Mouse (Mus musculus) kidney, postnatal 4 days (tissue): ENCODE data around the gene Plppr1.

Source experiments
- DNase-seq, 2 experiments: peaks; one replicate each; pipeline ENCODE4 v3.0.0; 2021; ENCODE audit warnings: mixed read lengths in 2 of 2

Gene Plppr1

DNA sequence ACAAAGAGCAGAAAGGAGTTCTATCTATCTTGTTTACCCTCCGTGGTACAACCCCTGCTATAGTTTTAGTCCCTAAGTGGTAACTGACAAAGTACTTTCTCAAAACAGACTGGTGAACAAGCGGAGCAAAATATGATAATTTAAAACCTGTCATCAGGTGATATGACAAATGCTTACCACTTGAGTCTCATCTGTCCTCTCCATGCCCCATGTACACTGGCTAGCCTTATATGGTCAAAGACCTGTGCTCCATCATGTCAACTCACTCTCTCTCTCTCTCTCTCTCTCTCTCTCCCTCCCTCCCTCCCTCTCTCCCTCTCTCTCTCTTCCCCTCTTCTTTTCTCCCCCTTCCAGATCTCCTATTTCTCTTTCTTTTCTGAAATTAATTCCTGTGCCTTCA is 59.8 kb downstream of the Plppr1 start:
- no peak for DNase-seq

DNA sequence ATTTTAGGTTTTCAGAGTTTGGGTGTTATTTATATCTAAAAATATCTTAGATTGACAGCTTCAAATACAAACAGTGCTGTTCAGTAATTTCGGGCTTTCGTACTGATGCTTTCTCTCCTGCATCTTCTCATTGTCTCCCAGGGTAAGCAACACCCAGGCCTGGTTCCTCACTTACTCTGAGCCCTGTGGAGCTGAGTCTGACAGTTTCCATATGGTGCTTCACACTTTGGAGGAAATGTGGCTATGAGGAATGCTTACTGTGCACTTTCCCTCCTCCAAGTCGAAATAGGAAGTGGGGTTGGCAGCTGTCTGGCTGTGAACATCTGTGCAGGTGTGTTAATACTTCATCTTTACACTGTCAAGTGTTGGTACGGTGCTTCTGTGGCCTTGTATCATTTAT is 85.7 kb downstream of the Plppr1 start:
- no peak for DNase-seq

DNA sequence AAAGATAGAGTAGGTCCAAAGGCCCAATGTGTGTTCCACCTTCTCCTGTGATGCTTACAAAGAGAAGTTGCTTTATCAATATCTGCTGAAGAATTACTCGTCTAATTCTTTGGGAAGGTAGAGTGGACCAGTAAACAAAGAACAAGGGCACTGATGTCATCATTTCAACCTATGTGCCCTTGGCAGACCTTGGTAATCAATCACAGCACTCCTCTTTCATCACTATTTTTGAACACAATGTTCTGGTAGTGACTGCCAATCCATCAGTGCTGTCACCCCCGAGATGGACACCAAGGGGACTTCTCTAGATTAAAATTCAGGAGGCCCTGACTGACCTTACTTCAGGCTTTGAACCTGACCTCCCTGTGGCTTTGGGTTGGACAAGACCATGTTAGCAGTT is 89.7 kb downstream of the Plppr1 start:
- DNase-seq, result no peak

DNA sequence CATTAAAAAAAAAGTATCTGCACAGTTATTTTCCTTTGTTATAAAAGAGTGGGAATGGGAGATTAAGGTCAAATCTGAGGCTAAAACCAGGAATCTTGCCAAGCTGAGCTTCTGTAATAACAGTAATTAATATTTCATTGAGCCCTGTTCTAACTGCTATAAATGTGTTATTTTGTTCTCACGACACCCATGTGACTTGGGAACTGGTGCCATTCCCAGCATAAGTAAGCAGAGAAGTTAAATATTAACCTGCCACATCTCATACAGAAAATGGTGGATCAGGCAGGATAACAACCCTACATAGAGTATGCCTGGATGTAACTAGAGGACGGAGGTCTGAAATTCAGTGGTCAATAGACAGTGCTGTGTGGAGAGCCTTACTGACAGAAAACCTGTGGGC is 90.2 kb downstream of the Plppr1 start:
- no peak for DNase-seq

DNA sequence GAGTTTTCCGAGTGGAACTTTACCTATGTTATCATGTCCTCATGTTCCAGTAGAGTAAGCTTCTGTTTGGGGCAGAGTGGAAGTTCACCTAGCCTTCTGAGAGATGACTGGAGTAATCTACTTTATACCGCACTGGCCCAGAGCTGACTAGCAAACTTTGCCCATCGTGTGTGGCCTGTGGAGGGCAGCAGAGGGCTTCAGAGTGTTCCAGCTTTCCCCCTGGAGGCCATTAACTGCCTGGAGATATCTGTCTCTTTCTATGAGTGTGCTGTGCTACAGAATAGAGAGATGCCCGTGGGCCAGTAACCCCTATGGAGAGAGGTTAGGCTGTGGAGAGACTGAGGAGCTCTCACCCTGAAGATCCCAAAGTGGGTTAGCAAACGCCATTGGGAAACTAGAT is 94.8 kb downstream of the Plppr1 start:
- DNase-seq, result peak; percentile 72 to 77

DNA sequence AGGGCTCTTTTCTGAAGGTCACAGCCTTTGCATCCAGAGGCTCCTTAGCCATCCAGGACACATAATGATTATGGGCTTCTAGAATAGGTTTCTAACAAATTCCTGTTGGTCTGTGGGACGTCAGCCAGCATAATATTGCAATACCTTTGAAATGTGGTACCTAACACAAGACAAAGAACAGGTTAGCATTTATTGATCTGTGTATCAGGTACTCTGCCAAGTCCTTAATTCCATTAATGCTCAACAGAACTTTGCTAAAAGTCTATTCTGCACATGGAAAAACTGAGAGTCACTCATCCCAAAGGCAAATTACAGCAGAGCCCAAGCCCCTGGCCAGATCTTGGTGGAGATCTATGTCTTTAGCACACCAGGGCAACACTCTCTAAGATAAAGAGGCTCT is 97.7 kb downstream of the Plppr1 start:
- no peak for DNase-seq

GRCm38 (mm10) chr4:49163285-49163684 is 104.2 kb downstream of the Plppr1 start:
- no peak for DNase-seq

GRCm38 (mm10) chr4:49166391-49166790 is 107.3 kb downstream of the Plppr1 start:
- no peak for DNase-seq

DNA sequence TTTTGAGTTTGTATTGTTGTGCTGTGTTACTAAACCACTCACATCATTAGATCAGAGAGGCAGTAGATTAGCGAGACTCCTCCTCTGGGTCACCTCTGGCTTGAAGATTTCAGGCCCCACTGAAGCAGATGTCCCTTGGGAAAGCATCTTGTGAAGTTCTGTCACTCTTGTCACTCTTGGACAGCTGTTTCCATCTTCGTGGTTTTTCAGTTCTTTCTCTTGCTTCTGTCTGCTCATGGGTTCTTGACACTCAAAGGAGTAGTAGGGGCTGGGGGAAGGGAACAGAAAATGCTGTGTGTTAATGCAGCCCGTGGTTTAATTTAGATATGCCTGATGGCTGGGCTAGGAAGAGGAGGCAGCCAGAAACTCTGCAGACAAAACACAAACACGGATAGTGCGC is 108.0 kb downstream of the Plppr1 start:
- DNase-seq, result no peak

DNA sequence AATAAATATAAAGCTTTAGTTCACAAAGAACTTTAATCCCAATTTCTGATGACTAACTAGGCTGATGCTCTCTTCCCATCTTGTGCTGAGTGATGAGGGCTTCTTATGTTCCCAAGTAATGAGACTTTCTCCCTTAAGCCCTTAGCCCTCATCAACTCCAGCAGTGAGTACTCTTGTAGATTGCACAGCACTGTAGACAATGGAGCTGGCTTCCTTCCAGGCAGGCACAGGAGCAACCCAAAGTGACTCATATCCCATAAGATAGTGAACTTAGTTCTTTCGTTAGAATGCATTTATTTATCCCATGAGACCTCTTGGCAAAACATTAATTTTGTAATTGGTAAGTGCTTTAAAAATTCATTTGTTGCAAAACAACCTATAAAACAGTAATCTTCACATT is 110.4 kb downstream of the Plppr1 start:
- DNase-seq, result peak in 1 of 2 experiments; percentile 17

DNA sequence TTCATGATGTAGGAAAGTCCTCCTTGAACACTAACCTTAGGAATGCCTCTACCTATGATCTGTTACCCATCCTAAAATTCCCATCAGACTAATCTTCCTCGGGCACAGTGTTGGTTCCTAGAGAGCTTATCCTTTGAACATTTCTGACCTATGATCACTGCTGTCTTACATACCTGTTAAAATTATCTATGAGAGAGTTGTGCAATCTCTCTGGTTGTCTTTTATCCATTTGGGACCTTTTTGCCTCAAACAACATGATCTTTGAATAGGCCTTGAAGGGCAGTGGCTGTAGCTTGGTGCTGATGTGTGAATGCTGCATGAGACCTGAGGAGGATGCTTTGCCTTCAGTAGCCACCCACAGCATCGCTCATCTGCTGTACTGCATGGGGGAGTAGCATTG is 119.0 kb downstream of the Plppr1 start:
- no peak for DNase-seq

- no peak for DNase-seq
Observed at GRCm38 (mm10) chr4:49178891-49179290, 119.8 kb downstream of the Plppr1 start.

GRCm38 (mm10) chr4:49179471-49180181 is 120.6 kb downstream of the Plppr1 start:
- DNase-seq, result no peak

DNA sequence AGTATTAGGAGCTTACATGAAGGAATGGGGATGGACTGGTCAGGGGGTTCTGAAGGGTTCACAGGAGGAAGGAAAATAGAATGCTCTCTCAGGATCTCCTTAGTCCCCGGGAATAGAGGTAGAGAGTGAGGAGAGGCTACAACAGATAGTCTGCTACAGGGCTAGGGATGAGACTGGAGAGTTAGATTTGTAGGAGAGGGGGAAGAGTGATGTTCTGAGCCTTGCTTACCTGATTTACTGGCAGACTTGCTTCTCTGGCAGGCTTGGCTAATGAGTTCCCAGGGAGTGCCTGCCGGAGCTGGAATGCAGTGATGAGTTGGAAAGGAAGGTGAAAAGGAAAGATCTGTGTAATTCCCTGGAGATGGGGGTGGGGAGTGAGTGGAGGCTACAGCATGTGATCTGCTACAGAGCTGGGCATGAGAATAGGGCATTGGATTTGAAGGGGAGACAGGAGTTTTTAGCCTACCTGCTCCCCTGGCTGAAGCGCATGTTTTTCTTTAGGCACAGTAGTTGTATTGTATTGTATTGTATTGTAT is 131.0 kb downstream of the Plppr1 start:
- peak in 1 of 2 experiments; percentile 2 for DNase-seq

DNA sequence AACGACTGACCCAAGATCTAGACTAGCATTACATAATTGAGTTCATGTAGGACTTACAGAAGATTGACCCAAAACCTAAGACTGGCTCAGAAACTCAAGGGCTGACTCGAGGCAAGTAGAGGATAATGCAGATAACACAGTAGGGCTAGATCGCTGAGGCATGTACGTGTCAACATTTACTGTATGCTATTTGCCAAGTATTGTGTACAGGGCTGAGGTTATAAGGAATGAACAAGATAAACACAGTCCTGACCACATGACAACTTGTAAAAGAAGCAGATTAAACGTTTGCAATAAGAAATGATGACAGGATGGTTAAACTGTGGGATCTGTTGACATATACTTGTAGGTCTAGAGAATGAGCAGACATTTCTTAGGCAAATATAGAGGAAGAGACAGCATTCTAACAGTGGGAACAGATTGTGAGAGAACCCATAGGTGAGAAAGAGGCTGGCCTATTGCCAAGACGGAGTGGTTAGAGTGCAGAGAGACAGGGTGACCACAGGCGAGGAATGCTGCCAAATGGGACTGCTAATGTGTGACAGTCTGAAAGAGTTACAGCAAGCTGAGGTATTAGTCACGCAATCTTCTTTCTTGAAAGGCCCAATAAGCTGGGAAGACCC is 138.2 kb downstream of the Plppr1 start:
- peak; percentile 9 to 19 for DNase-seq

- DNase-seq, result no peak
Observed at GRCm38 (mm10) chr4:49210457-49210856, 151.4 kb downstream of the Plppr1 start.

- DNase-seq, result peak; percentile 13 to 17
Observed at GRCm38 (mm10) chr4:49211582-49211981, 152.5 kb downstream of the Plppr1 start.

- no peak for DNase-seq
Observed at GRCm38 (mm10) chr4:49212616-49213544, 153.8 kb downstream of the Plppr1 start.

- no peak for DNase-seq
Observed at GRCm38 (mm10) chr4:49214341-49214740, 155.3 kb downstream of the Plppr1 start.

DNA sequence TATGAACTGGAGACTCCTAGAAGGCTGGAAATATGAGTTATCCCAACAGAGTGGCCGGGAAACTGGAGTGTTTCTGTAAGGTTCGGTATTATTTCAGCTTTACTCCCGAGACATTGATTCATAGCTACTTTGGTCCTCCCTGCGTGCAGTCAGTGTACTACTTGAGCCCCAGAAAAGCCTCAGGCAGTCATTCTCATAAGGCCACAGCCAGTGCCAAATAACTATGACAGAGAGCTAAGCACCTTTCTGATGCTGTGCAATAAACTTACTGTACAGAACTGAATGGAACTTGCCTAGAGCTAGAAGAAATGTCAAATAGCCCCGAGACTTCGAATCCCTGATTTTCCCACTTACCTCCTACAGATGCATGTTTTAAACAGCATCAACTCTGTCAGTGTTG is 164.4 kb downstream of the Plppr1 start:
- no peak for DNase-seq

DNA sequence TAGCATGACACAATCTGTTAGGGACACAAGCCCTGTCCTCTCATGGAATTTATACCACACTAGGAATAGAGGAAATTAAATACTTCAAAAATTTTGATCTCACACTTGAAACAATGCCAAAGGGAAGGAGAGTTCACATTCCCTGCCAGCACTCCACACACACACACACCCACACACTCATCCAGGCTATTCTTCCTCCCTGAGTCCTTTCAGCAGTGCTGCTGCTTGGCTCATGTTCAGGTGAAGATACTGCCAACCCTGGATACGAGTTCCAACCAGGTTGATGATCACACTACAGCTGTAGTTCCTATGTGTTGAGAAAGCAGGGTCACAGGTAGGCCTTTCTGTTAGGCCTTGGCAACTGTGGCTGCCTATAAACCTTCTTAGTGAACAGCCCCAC is 165.9 kb downstream of the Plppr1 start:
- DNase-seq, result no peak

DNA sequence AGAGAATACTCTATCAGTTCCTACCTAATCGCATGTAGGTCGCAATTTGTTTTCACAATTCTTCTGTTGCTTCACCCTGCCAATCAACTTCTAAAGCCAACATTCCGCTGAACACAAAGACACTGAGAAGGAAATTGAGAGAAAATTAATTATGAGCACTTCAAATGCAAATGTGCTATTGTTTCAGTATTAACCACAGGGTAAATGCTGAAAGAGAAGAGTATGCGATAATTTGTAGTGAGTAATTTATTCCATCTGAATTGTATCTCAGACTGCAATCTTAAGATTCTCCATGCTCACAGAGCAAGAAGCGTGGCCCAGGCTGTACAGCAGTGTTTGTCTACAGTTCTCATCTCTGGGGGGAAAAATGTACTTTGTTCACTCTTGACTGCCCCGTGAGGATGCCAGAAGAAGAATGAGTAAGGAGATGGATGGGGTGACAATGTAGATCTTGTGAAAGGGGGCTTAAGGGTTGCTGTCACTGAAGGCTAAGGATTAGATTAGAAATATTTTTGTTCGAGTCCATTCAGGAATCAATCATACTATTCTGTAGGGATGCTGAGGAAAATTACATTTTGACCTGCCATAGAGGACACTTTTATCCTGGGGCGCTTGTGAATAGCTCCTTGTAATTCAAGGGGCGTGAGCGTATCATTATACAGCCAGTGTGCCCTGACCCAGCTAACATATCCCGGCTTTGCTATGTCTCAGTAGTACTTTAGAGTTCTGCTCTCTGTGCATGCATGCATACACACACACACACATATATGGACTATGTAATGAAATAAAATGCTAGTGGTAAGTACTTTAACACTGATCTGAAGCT is 173.3 kb downstream of the Plppr1 start:
- DNase-seq, result no peak

DNA sequence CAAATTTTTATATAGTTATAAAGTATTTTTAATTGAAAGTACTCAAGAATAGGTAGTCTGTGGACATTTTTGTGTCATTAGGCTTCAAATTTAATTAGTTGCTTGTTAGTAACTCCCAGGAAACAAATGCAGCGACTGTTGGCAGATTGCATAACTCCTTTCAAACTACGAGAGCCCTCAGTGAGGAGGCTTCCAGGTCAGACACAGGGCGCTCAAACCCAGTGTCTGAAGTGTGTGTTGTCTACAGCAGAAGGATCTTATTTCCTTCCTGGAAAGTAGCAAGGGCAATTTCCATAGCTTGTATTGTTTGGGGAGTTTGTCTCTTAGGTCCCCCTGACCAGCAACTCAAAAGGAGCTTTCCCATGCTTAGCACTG is 173.9 kb downstream of the Plppr1 start:
- DNase-seq, result no peak
